Mouse (Mus musculus) fat pad, adult 2 months (tissue): ENCODE measurements around the gene Leap2.
"Not testable (repeated sequence)": the region's sequence is repeated elsewhere in the genome, so short reads cannot be mapped to it uniquely, and the experiment has no call there.

ENCODE experiments used
- DNase-seq: peaks from one replicate; pipeline ENCODE4 v3.0.0-alpha.2; 2011; ENCODE audit warnings: low read depth, low spot score; ENCODE audit errors: extremely low read depth

Gene Leap2

GRCm38 (mm10) chr11:53443861-53444260 lies 20.9 kb upstream of the Leap2 start:
- no peak for DNase-seq

GRCm38 (mm10) chr11:53441921-53442320 lies 19.0 kb upstream of the Leap2 start:
- no peak for DNase-seq

GRCm38 (mm10) chr11:53436338-53436737 lies 13.4 kb upstream of the Leap2 start:
- no peak for DNase-seq

- no peak for DNase-seq
Observed at GRCm38 (mm10) chr11:53435504-53435903, 12.5 kb upstream of the Leap2 start.

GRCm38 (mm10) chr11:53433057-53433456 lies 10.1 kb upstream of the Leap2 start:
- no peak for DNase-seq

GRCm38 (mm10) chr11:53431347-53432056 lies 8.5 kb upstream of the Leap2 start:
- DNase-seq: no peak

GRCm38 (mm10) chr11:53430670-53431346 lies 7.8 kb upstream of the Leap2 start, which contains the start of the genes Uqcrq and Gdf9:
Uqcrq (minus strand) TSS chr11:53430831.
Gdf9 (plus strand) TSS chr11:53431023.
- DNase-seq: peak; percentile 100

GRCm38 (mm10) chr11:53430300-53430669 lies 7.3 kb upstream of the Leap2 start:
- no peak for DNase-seq

GRCm38 (mm10) chr11:53429182-53429581 lies 6.2 kb upstream of the Leap2 start:
- no peak for DNase-seq

- no peak for DNase-seq
Observed at GRCm38 (mm10) chr11:53428716-53429057, 5.7 kb upstream of the Leap2 start.

- no peak for DNase-seq
Observed at GRCm38 (mm10) chr11:53427993-53428715, 5.2 kb upstream of the Leap2 start.

- not testable (repeated sequence) for DNase-seq
Observed at GRCm38 (mm10) chr11:53426914-53427313, 3.9 kb upstream of the Leap2 start.

- DNase-seq: no peak
Observed at GRCm38 (mm10) chr11:53425711-53426255, 2.8 kb upstream of the Leap2 start.

- no peak for DNase-seq
Observed at GRCm38 (mm10) chr11:53425251-53425650, 2.3 kb upstream of the Leap2 start.

GRCm38 (mm10) chr11:53424826-53425225 lies 1.9 kb upstream of the Leap2 start:
- DNase-seq: no peak

GRCm38 (mm10) chr11:53418048-53418447 lies 4.9 kb downstream of the Leap2 start:
- no peak for DNase-seq

GRCm38 (mm10) chr11:53413871-53414270 lies 9.1 kb downstream of the Leap2 start:
- no peak for DNase-seq

GRCm38 (mm10) chr11:53411738-53412137 lies 11.2 kb downstream of the Leap2 start:
- DNase-seq: no peak

- no peak for DNase-seq
Observed at GRCm38 (mm10) chr11:53403638-53404037, 19.3 kb downstream of the Leap2 start.

GRCm38 (mm10) chr11:53393856-53394255 lies 29.1 kb downstream of the Leap2 start:
- no peak for DNase-seq

- DNase-seq: no peak
Observed at GRCm38 (mm10) chr11:53383758-53384428, 39.1 kb downstream of the Leap2 start.
